Mouse (Mus musculus): ENCODE measurements around the gene Nsmce1. TPM values are rescaled to one million over a fixed set of nuclear protein-coding genes. Genes with fewer than 3 reads are reported as not detected.

The Nsmce1 gene
- polyA plus RNA-seq, 1 experiment from 2014 or later: 127 TPM

DNA sequence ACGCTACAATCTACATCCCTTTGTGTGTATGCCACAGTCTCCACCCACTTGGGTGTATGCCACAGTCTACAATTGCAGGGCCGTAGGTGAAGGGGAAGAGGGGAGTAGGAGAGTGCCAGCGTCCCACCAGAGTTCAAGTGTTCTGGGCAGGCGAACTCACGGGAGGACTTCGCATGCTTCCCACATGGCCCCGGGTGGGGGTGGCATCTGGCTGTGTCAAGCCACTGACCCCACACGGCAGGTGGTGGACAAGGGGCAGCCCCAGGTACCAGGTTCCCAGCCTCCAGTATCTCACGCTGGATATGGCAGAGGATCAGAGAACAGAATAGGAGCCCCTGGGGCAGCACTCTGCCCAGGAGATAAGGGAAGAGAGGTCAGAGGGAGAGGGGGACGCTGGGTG lies 14.2 kb upstream of the Nsmce1 start:
- Histone ChIP-seq H3K4me3 (replicated peaks; ENCODE audit: low read depth, low read length) (no peak overlapping the region), H3K36me3 (ENCODE audit: insufficient read depth, low read length) (no peaks in the 10 kb centered on the region), H3K4me1 (replicated peaks; ENCODE audit: insufficient read depth, low read length) (no peaks in the 10 kb centered on the region), H3K4me2 (ENCODE audit: low read length) (no peak overlapping the region), H3K9ac (ENCODE audit: low read depth, low read length) (no peak overlapping the region), H3K27ac (no peak overlapping the region), H3K9me3 (replicated peaks; ENCODE audit: low read length) (no peaks in the 10 kb centered on the region), H3K27me3 (ENCODE audit: insufficient read depth, low read length) (no peaks in the 10 kb centered on the region)
- WGBS: 84% methylated on average over 10 of the region's 10 CpGs
- no peak for ATAC-seq (replicated peaks; ENCODE audit: low FRiP score, low read depth)
- no peak for TF ChIP-seq CTCF (IDR thresholded peaks at IDR 0.05; ENCODE audit: low read depth)
- no peak for DNase-seq (ENCODE audit: low spot score)

- no peaks in the 10 kb centered on the region for H3K27me3 ChIP-seq (ENCODE audit: insufficient read depth, low read length)
- no peaks in the 10 kb centered on the region for H3K36me3 ChIP-seq (ENCODE audit: insufficient read depth, low read length)
- H3K27ac ChIP-seq: no peak overlapping the region
- DNase-seq (ENCODE audit: low spot score) (no peak), ATAC-seq (replicated peaks; ENCODE audit: low FRiP score, low read depth) (no peak)
- WGBS: 93% methylated on average over 5 of the region's 5 CpGs
- H3K4me1 ChIP-seq (replicated peaks; ENCODE audit: insufficient read depth, low read length): no peaks in the 10 kb centered on the region
- H3K9me3 ChIP-seq (replicated peaks; ENCODE audit: low read length): no peaks in the 10 kb centered on the region
- H3K9ac ChIP-seq (ENCODE audit: low read depth, low read length): no peak overlapping the region
- no peak overlapping the region for H3K4me2 ChIP-seq (ENCODE audit: low read length)
- TF ChIP-seq CTCF (IDR thresholded peaks at IDR 0.05; ENCODE audit: low read depth): no peak
- no peak overlapping the region for H3K4me3 ChIP-seq (replicated peaks; ENCODE audit: low read depth, low read length)
Observed at GRCm38 (mm10) chr7:125504618-125505017, 13.2 kb upstream of the Nsmce1 start.

DNA sequence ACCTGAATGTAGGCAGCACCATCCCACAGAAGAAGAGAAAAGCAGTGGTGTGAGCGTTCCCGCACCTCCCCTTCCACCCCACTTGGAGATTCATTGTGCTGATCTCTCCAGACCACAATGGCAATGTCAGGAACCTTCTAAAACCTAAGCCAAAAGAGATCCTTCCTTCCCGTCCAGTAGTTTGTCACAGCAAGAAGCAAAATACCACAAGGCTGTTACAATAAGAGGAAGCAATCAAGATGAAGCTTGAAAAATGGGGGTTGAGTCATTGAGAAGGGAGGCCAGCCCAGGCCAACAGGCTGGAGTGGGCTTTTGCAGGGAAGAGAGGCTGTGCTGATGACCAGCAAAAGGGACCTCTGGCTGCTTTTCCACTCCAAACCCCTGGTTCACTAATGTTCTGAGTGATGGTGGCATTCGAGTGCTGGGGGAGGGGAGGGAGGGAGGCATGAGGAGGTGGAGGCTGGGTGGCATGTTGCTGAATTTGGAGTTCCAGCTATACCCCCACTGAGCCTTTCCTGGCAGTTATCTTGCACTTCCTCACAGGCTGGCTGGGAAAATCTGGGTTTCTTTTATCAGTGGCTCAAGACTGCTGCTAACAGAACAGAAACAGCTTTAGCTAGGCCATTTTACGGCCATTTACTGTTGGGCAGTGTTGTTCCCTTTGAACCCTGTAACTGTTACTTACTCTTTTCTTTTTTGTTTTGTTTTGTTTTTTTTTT lies 12.1 kb upstream of the Nsmce1 start:
- ATAC-seq (replicated peaks; ENCODE audit: low FRiP score, low read depth): no peak
- peak; percentile 28 for DNase-seq (ENCODE audit: low spot score)
- H3K9me3 ChIP-seq (replicated peaks; ENCODE audit: low read length): no peaks in the 10 kb centered on the region
- 73% methylated on average over 5 of the region's 5 CpGs for WGBS
- no peak overlapping the region for H3K4me3 ChIP-seq (replicated peaks; ENCODE audit: low read depth, low read length)
- H3K27ac ChIP-seq: no peak overlapping the region
- TF ChIP-seq CTCF (IDR thresholded peaks at IDR 0.05; ENCODE audit: low read depth): no peak
- H3K4me1 ChIP-seq (replicated peaks; ENCODE audit: insufficient read depth, low read length): no peaks in the 10 kb centered on the region
- H3K9ac ChIP-seq (ENCODE audit: low read depth, low read length): no peak overlapping the region
- no peak overlapping the region for H3K4me2 ChIP-seq (ENCODE audit: low read length)
- H3K27me3 ChIP-seq (ENCODE audit: insufficient read depth, low read length): no peaks in the 10 kb centered on the region
- no peaks in the 10 kb centered on the region for H3K36me3 ChIP-seq (ENCODE audit: insufficient read depth, low read length)

- H3K4me3 ChIP-seq (replicated peaks; ENCODE audit: low read depth, low read length): no peak overlapping the region
- H3K27me3 ChIP-seq (ENCODE audit: insufficient read depth, low read length): no peaks in the 10 kb centered on the region
- TF ChIP-seq CTCF (IDR thresholded peaks at IDR 0.05; ENCODE audit: low read depth): no peak
- no peak overlapping the region for H3K9ac ChIP-seq (ENCODE audit: low read depth, low read length)
- no peaks in the 10 kb centered on the region for H3K4me1 ChIP-seq (replicated peaks; ENCODE audit: insufficient read depth, low read length)
- H3K27ac ChIP-seq: no peak overlapping the region
- no peak for DNase-seq (ENCODE audit: low spot score)
- no peak overlapping the region for H3K4me2 ChIP-seq (ENCODE audit: low read length)
- no peak for ATAC-seq (replicated peaks; ENCODE audit: low FRiP score, low read depth)
- H3K36me3 ChIP-seq (ENCODE audit: insufficient read depth, low read length): no peaks in the 10 kb centered on the region
- WGBS: 91% methylated on average over 7 of the region's 7 CpGs
- no peaks in the 10 kb centered on the region for H3K9me3 ChIP-seq (replicated peaks; ENCODE audit: low read length)
Observed at GRCm38 (mm10) chr7:125500879-125501278, 9.5 kb upstream of the Nsmce1 start.

DNA sequence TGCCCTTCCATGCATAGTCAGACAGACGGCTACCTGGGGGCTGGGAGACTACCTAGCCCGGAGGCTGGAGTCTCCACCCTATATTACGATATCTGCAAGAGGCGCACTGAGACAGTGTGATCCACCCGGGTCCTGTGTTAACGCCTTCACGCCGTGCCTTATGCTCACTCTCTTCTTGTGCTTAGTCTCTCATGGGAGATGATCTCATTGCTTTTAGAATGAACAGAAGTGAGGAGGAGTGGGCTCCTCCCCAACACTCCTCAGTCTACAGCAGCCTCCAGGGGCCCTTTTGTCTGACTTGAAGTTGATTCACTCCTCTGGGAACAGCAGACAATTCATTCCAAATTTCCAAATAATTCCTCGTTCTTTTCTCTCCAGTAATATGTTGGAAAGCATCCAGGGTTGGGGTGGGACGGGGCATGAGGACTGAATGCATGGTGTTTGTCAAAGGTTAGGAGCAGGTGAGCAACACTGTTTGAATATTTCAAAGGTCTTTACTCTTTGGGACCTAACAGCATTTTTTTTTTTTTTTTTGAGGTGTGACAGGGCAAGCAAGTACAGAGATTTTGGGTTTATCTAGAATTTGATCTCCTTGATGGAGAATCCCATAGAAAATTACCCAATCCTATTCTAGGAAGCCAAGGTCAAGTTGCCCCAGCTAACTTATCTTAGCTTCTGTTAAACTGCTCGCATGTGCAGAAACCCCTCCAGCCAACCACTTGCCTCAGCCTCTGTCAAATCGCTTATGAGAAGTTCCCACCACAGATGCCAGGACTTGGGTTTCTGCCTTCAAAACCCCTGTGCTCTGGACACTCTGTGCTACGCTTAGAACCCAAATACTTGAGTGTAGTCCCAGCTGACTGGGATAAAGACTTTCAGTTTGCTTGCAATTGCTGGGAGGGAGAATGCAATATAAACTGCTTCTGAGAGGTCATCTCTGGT lies 8.8 kb upstream of the Nsmce1 start:
- 64% methylated on average over 13 of the region's 13 CpGs for WGBS
- no peak overlapping the region for H3K9ac ChIP-seq (ENCODE audit: low read depth, low read length)
- TF ChIP-seq CTCF (IDR thresholded peaks at IDR 0.05; ENCODE audit: low read depth): no peak

DNA sequence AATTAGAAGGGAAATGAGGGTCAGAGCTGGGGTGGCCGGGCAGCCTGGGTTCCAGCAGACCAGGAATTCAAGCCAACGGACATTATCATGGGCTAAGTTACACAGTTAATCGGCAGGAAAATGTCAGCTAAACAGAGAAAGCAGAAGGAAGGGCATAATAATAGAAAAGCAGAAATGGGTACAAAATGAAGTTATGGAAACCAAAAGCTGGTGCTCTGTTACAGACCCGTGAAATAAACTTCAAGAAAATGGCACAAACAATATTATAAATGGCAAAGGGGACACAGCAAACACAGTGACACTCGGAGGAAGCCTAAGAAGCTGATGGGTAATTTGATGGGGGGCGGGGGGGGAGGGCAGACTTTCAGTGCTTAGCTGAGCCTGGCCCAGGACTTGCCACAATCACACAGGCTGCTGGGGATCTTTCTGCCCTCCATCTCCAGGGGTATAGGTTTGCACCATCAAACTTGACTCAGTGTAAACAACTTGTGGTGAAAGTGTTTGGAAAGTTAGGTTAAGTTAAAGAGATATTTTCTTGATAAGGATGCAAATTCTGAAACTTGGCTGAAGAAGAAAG lies 4.6 kb upstream of the Nsmce1 start:
- WGBS: 77% methylated on average over 6 of the region's 6 CpGs
- no peak for TF ChIP-seq CTCF (IDR thresholded peaks at IDR 0.05; ENCODE audit: low read depth)
- 0 out of 2 replicates have a peak, but pooled peaks cover 4% of the 10 kb centered on the region for H3K4me1 ChIP-seq (replicated peaks; ENCODE audit: insufficient read depth, low read length)
- no peak overlapping the region for H3K4me2 ChIP-seq (ENCODE audit: low read length)
- no peak overlapping the region for H3K27ac ChIP-seq
- no peak for ATAC-seq (replicated peaks; ENCODE audit: low FRiP score, low read depth)
- no peak for DNase-seq (ENCODE audit: low spot score)
- H3K4me3 ChIP-seq (replicated peaks; ENCODE audit: low read depth, low read length): no peak overlapping the region
- H3K9me3 ChIP-seq (replicated peaks; ENCODE audit: low read length): no peaks in the 10 kb centered on the region
- no peak overlapping the region for H3K9ac ChIP-seq (ENCODE audit: low read depth, low read length)
- no peaks in the 10 kb centered on the region for H3K36me3 ChIP-seq (ENCODE audit: insufficient read depth, low read length)
- H3K27me3 ChIP-seq (ENCODE audit: insufficient read depth, low read length): no peaks in the 10 kb centered on the region

More for the DNA sequence above, 8.8 kb upstream of the Nsmce1 start:
- Histone ChIP-seq H3K4me2 (ENCODE audit: low read length) (no peak overlapping the region), H3K9me3 (replicated peaks; ENCODE audit: low read length) (no peaks in the 10 kb centered on the region), H3K4me3 (replicated peaks; ENCODE audit: low read depth, low read length) (no peak overlapping the region), H3K27ac (no peak overlapping the region), H3K36me3 (ENCODE audit: insufficient read depth, low read length) (no peaks in the 10 kb centered on the region), H3K27me3 (ENCODE audit: insufficient read depth, low read length) (no peaks in the 10 kb centered on the region), H3K4me1 (replicated peaks; ENCODE audit: insufficient read depth, low read length) (no peaks in the 10 kb centered on the region)
- no peak for ATAC-seq (replicated peaks; ENCODE audit: low FRiP score, low read depth)
- no peak for DNase-seq (ENCODE audit: low spot score)
